Mouse (Mus musculus): ENCODE results near the gene Kcnj8.

DNA sequence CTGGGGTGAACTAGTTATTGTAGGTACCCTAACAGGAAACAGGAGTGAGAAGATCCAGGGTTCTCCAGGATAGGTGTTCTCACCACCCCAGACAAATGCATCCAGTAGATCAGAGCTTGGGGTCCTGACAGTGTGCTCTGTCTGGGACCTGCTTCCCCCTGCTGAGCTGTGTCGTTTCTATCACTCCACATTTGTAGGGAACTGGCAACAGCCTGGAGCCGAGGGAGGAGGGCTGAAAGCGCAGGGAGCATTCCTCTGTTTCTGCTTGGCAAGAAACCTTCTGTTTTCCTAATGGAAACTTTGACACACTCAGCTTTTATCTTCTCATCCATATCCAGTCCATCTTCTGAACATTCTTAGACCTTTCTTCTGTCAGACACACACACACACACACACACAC, 45.2 kb upstream of the Kcnj8 start:
- TF ChIP-seq MYOD1 (IDR thresholded peaks at IDR 0.05; ENCODE audit: control insufficient read depth, insufficient read length, low read depth), result no peak
- TF ChIP-seq USF1 (IDR thresholded peaks at IDR 0.05; ENCODE audit: low read depth), result no peak
